8 mouse cellular contexts compared by ENCODE assay signal in the genomic region with DNA sequence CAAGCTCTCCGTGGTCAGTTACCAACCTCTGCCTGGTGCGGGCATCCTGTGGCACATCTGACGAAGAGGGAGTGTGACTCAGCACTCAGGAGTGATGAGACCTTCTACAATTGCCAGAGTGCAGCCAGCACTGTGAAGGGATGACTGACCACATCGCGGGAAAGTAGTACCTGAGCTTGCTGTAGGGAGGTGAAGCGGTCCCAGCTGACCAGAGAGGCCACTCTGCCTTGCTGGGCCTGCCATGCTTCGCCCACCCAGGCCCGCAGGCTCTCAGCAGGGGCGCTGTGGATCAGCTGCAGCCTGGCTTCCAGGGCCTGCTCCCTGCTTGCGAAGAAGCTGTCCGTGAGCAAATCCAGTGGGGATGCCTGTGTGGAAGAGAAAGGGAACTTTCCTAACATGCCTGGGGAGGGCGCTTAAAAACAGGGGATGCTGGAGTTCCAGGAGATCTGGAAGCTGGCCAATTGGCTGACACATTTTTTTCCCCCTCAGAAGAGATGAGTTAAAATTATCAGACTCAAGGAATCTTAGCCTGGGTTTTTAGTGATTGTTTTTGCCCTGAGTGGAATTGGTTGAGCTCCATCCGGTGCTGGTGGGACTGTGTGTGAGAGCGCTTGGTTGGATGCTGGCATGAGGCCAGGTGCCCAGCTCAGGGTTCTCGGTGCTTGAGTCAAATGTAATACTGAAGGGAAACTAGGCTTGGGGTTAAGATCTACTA. TPM values are rescaled to one million over a fixed set of nuclear protein-coding genes. Genes with fewer than 3 reads are reported as not detected.
DNase-seq lines count a peak whose midpoint lies in the region; ATAC-seq lines count a peak whose summit lies in the region.
"Had no signal": no experiment of that assay in that cellular context is flagged by ENCODE, and none has a peak within 500 bp of the region (broad histone marks: within the 10 kb centered on the region; RNA-seq: fewer than 3 reads in every experiment).

No protein-coding gene starts in this region.

- 74% methylated on average over 15 of the region's 15 CpGs for WGBS in hindbrain, embryonic 16.5 days

- peak; percentile 44 for DNase-seq in layer of hippocampus, adult 11-12 months (ENCODE audit: low spot score)
- no peak for DNase-seq in layer of hippocampus, adult 9-11 months
- peak; percentile 70 to 72 for DNase-seq in cerebellum, postnatal 10 days
- DNase-seq in right cerebral cortex, postnatal 10 days (ENCODE audit: low spot score in 2 of 2), result peak; percentile 68 to 73
- DNase-seq in gastrocnemius, postnatal 25 days, result no peak
- DNase-seq: gastrocnemius, postnatal 36 days had no signal

- H3K36me3 ChIP-seq in hindbrain, embryonic 16.5 days (ENCODE audit: control insufficient read depth, insufficient read depth, low read length), result peaks cover 9% of the 10 kb centered on the region; the same call in 1 of the 2 replicates

- H3K27ac ChIP-seq in hindbrain, embryonic 16.5 days (ENCODE audit: low read depth, low read length), result 0 out of 2 replicates have a peak overlapping the region, but pooled peaks have one; percentile 1

- no peaks in the 10 kb centered on the region for H3K9me3 ChIP-seq in hindbrain, embryonic 16.5 days (ENCODE audit: control insufficient read depth, low read length)

- H3K4me1 ChIP-seq in hindbrain, embryonic 16.5 days (ENCODE audit: control insufficient read depth, insufficient read depth, low read depth, low read length), result peaks cover 5% of the 10 kb centered on the region; the same call in 1 of the 2 replicates

- no peak overlapping the region for H3K9ac ChIP-seq in hindbrain, embryonic 16.5 days (ENCODE audit: low read depth, low read length)

- ATAC-seq in hindbrain, embryonic 16.5 days, result peak; percentile 65
- ATAC-seq in monocyte, adult 5-6 weeks (replicated peaks; ENCODE audit: insufficient number of reproducible peaks, low FRiP score, low TSS enrichment, poor library complexity, severe bottlenecking), result no peak

- H3K4me3 ChIP-seq in hindbrain, embryonic 16.5 days (ENCODE audit: low read length), result no peak overlapping the region

- H3K27me3 ChIP-seq in hindbrain, embryonic 16.5 days (replicated peaks; ENCODE audit: control insufficient read depth, insufficient read depth, low read length), result no peaks in the 10 kb centered on the region

- H3K4me2 ChIP-seq in hindbrain, embryonic 16.5 days (ENCODE audit: low read length), result no peak overlapping the region

RNA-seq across cellular contexts. Expression of a gene that starts 24.6 kb away (rescaled TPM):
- polyA plus RNA-seq in hindbrain, embryonic 16.5 days (2015; fragmentation: Nextera tagmentation; extraction: Ambion mirVana), result 5.5 and 5.7 TPM in 2 replicates
- total RNA-seq in monocyte, adult 5-6 weeks (2017), result 2.0 to 7.4 TPM (median 3.9 TPM) in 3 replicates
- total RNA-seq in gastrocnemius, postnatal 25 days (2021), result 1 to 10 TPM; 5.3 to 6.4 TPM

RNA-seq across cellular contexts. Expression of a gene that starts 42.8 kb away (rescaled TPM):
- 21.3 and 22.8 TPM in 2 replicates for polyA plus RNA-seq in hindbrain, embryonic 16.5 days (2015; fragmentation: Nextera tagmentation; extraction: Ambion mirVana)
- total RNA-seq in monocyte, adult 5-6 weeks (2017), result 34.2 to 71.2 TPM (median 57.5 TPM) in 3 replicates
- total RNA-seq in gastrocnemius, postnatal 25 days (2021), result 10 to 100 TPM; 12.1 to 13.9 TPM

RNA-seq across cellular contexts. Expression of a gene that starts 43.1 kb away (rescaled TPM):
- polyA plus RNA-seq in hindbrain, embryonic 16.5 days (2015; fragmentation: Nextera tagmentation; extraction: Ambion mirVana), result 51.2 and 67.9 TPM in 2 replicates
- 24.9 to 27.4 TPM (median 26.5 TPM) in 3 replicates for total RNA-seq in monocyte, adult 5-6 weeks (2017)
- total RNA-seq in gastrocnemius, postnatal 25 days (2021), result 10 to 100 TPM; 73.8 to 92.1 TPM

Comparison
In these comparisons a context has a peak if more than half of its experiments do, and no peak if none do; other contexts are left out.
1. DNase-seq: peak in layer of hippocampus, adult 11-12 months (single experiment), cerebellum, postnatal 10 days (2 of 2) and right cerebral cortex, postnatal 10 days (2 of 2); none in layer of hippocampus, adult 9-11 months (single experiment) and gastrocnemius, postnatal 25 days (single experiment).